Mouse (Mus musculus): Measurements from ENCODE around the gene Arl6ip4. TPM values are rescaled to one million over a fixed set of nuclear protein-coding genes. Genes with fewer than 3 reads are reported as not detected.

Gene Arl6ip4
- total and polyA plus RNA-seq, 3 experiments: 57.8 to 128 TPM; not detected in 1

DNA sequence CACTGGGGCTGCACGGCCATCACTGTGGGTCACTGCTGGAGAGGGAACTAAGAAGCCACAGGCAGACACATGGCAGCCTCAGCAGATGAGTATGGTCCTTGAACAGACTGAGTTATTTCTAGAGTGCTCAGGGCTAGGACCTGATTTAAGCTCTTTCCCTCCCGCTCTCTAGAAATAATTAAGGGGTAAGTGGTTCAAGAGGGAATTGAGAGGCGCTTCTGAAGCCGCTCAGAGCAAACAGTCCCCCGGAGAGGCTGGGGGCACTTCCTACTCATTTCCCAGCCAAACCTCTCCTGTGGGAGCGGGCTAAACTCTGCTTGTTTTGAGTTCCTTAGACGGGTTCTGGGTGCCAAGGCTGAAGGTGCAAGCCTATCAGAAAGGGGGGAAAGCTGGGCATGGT, 35.0 kb downstream of the Arl6ip4 start:
- H3K36me3 ChIP-seq (ENCODE audit: control insufficient read depth in 1 of 2, insufficient read depth in 2 of 2, low read length in 2 of 2): no peaks in the 10 kb centered on the region
- H3K27ac ChIP-seq (ENCODE audit: control insufficient read depth, low read depth, low read length): no peak overlapping the region
- no peaks in the 10 kb centered on the region for H3K9me3 ChIP-seq (replicated peaks; ENCODE audit: insufficient read depth, low read length)
- no peak overlapping the region for H3K9ac ChIP-seq (ENCODE audit: control insufficient read depth, low read depth, low read length, poor library complexity, severe bottlenecking)
- no peaks in the 10 kb centered on the region for H3K27me3 ChIP-seq (ENCODE audit: control insufficient read depth in 1 of 2, insufficient read depth in 2 of 2, low read length in 2 of 2)
- H3K4me3 ChIP-seq (ENCODE audit: control insufficient read depth in 1 of 2, insufficient read depth in 1 of 2, low read depth in 2 of 2, low read length in 2 of 2): no peak overlapping the region
- H3K79me2 ChIP-seq (ENCODE audit: control insufficient read depth, insufficient read depth, low read length, poor library complexity): no peaks in the 10 kb centered on the region
- no peak for DNase-seq (ENCODE audit: low read depth, low spot score)
- no peaks in the 10 kb centered on the region for H3K4me1 ChIP-seq (ENCODE audit: control insufficient read depth in 1 of 2, insufficient read depth in 2 of 2, low read length in 2 of 2)
- TF ChIP-seq MAZ (IDR thresholded peaks at IDR 0.05; ENCODE audit: low read depth, low read length) (no peak), NELFE (IDR thresholded peaks at IDR 0.05; ENCODE audit: low read depth, low read length) (no peak), ELF1 (IDR thresholded peaks at IDR 0.05; ENCODE audit: low read depth, low read length) (no peak), ZNF384 (IDR thresholded peaks at IDR 0.05; ENCODE audit: low read depth, low read length) (no peak), ETS1 (IDR thresholded peaks at IDR 0.05; ENCODE audit: low read depth, low read length) (no peak), GATA1 (IDR thresholded peaks at IDR 0.05; ENCODE audit: low read depth, low read length) (no peak), CHD2 (IDR thresholded peaks at IDR 0.05; ENCODE audit: low read length) (no peak), RCOR1 (IDR thresholded peaks at IDR 0.05; ENCODE audit: low read depth, low read length) (no peak), UBTF (IDR thresholded peaks at IDR 0.05; ENCODE audit: borderline replicate concordance, insufficient read depth, low read depth, low read length) (no peak), E2F4 (IDR thresholded peaks at IDR 0.05; ENCODE audit: borderline replicate concordance, low read depth, low read length) (no peak), EP300 (IDR thresholded peaks at IDR 0.05; ENCODE audit: low read depth in 1 of 2, low read length in 2 of 2) (no peak), NRF1 (IDR thresholded peaks at IDR 0.05; ENCODE audit: insufficient read depth, low read depth, low read length, poor library complexity, severe bottlenecking) (no peak), ZKSCAN1 (IDR thresholded peaks at IDR 0.05; ENCODE audit: low read depth, low read length) (no peak), TCF12 (IDR thresholded peaks at IDR 0.05; ENCODE audit: low read depth, low read length) (no peak), MYC (IDR thresholded peaks at IDR 0.05; ENCODE audit: low read depth, low read length) (no peak), MYB (IDR thresholded peaks at IDR 0.05; ENCODE audit: low read depth, low read length) (no peak), MAFK (IDR thresholded peaks at IDR 0.05; ENCODE audit: borderline replicate concordance, low read depth, low read length) (no peak), KAT2A (conservative IDR thresholded peaks at IDR 0.05; ENCODE audit: low read depth, low read length) (no peak), HCFC1 (IDR thresholded peaks at IDR 0.05; ENCODE audit: low read depth, low read length) (no peak)

DNA sequence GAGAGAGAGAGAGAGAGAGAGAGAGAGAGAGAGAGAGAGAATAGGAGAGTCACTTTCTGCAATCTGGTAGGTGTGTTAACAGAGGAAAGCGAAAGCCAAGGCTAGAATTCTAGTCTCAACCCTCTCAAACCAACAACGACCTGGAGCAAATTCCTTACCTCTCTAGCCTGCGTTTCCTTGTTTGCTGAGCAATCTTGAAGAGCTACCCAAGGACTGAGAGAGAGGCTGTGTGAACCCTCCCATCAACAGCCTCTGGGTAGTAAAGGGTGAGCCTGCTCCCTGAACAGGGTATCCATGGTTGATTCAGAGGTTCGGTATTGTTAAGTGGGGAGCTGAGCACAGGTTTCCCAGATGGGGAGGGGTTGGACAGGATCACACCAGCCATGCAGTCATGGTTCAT, 36.8 kb downstream of the Arl6ip4 start:
- TF ChIP-seq GABPA (IDR thresholded peaks at IDR 0.05; ENCODE audit: low read depth, low read length) (no peak), SMC3 (IDR thresholded peaks at IDR 0.05; ENCODE audit: low read depth, low read length) (no peak)
- Histone ChIP-seq H3K4me3 (ENCODE audit: control insufficient read depth in 1 of 2, insufficient read depth in 1 of 2, low read depth in 2 of 2, low read length in 2 of 2) (no peak overlapping the region), H3K9ac (ENCODE audit: control insufficient read depth, low read depth, low read length, poor library complexity, severe bottlenecking) (no peak overlapping the region), H3K4me1 (ENCODE audit: control insufficient read depth in 1 of 2, insufficient read depth in 2 of 2, low read length in 2 of 2) (no peaks in the 10 kb centered on the region), H3K36me3 (ENCODE audit: control insufficient read depth in 1 of 2, insufficient read depth in 2 of 2, low read length in 2 of 2) (no peaks in the 10 kb centered on the region), H3K79me2 (ENCODE audit: control insufficient read depth, insufficient read depth, low read length, poor library complexity) (no peaks in the 10 kb centered on the region), H3K9me3 (replicated peaks; ENCODE audit: insufficient read depth, low read length) (no peaks in the 10 kb centered on the region), H3K27ac (ENCODE audit: control insufficient read depth, low read depth, low read length) (no peak overlapping the region), H3K27me3 (ENCODE audit: control insufficient read depth in 1 of 2, insufficient read depth in 2 of 2, low read length in 2 of 2) (no peaks in the 10 kb centered on the region)
- no peak for DNase-seq (ENCODE audit: low read depth, low spot score)

All from MEL (cell line).